Mouse (Mus musculus) forebrain, embryonic 12.5 days (tissue): ENCODE data around the gene Stau1. TPM values are rescaled to one million over a fixed set of nuclear protein-coding genes. Genes with fewer than 3 reads are reported as not detected.
"Not testable (repeated sequence)": the region's sequence is repeated elsewhere in the genome, so short reads cannot be mapped to it uniquely, and the experiment has no call there.

Experiments
- ATAC-seq: fragments of 200-750 bp; cut with Nextera tagmentation; 2 replicates; pipeline ENCODE4 v1.8.0; 2017; ENCODE audit warnings: moderate TSS enrichment; ENCODE audit not compliant: low FRiP score
- H3K27ac ChIP-seq: fragments of 300-500 bp; sonication (generic); 2 replicates; pipeline ENCODE4 v1.5.1; 2016; ENCODE audit warnings: mild to moderate bottlenecking
- H3K27me3 ChIP-seq: fragments of 300-500 bp; sonication (generic); 2 replicates; pipeline ENCODE4 v1.6.1; 2016; ENCODE audit warnings: mild to moderate bottlenecking
- H3K36me3 ChIP-seq: fragments of 300-500 bp; sonication (generic); replicated peaks from 2 replicates; pipeline ENCODE4 v1.6.1; 2016; ENCODE audit warnings: mild to moderate bottlenecking
- H3K4me1 ChIP-seq: fragments of 300-500 bp; sonication (generic); 2 replicates; pipeline ENCODE4 v1.6.1; 2016
- H3K4me2 ChIP-seq: fragments of 300-500 bp; sonication (generic); 2 replicates; pipeline ENCODE4 v1.6.1; 2016; ENCODE audit warnings: mild to moderate bottlenecking, moderate library complexity
- H3K4me3 ChIP-seq: fragments of 300-500 bp; sonication (generic); replicated peaks from 2 replicates; pipeline ENCODE4 v1.5.1; 2016; ENCODE audit warnings: mild to moderate bottlenecking
- H3K9ac ChIP-seq: fragments of 300-500 bp; sonication (generic); 2 replicates; pipeline ENCODE4 v1.6.1; 2016; ENCODE audit warnings: mild to moderate bottlenecking
- H3K9me3 ChIP-seq: fragments of 300-500 bp; sonication (generic); 2 replicates; pipeline ENCODE4 v1.6.1; 2016
- WGBS: fragments of 180-500 bp; shearing (Covaris S2); methylation state at CpG from one replicate; pipeline ENCODE4 v1.1.7; 2016; 5-methylcytosine and 5-hydroxymethylcytosine counted together
- polyA plus RNA-seq: library from polyadenylated mRNA; unstranded; fragments of >200 nt; fragmentation: Nextera tagmentation; extraction: Ambion mirVana; gene quantifications from 2 replicates; pipeline ENCODE4 v1.2.1, GENCODE M21; 2016

Stau1 gene
- polyA plus RNA-seq, 1 experiment from 2014 or later, result 121 TPM

DNA sequence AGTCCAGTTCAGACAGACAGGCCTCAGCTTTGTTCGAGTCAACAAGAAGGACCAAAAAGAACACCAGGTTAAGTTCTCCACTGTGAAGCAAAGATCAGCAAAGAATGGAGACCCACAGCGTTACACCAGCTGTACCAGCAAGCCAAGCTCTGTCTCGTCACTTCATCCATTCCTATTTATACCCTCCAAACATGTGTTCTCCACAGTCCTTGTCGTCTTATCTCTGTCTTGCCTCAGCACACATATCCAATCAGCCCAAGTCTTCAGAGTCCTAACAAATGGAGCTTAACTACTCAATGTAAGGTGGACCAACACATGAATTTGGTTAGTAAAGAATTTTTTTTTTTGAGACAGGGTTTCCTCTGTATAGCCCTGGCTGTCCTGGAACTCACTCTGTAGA lies 13.4 kb upstream of the Stau1 start:
- Histone ChIP-seq H3K4me1 (peaks cover under 1% of the 10 kb centered on the region; the same call in 1 of the 2 replicates), H3K27me3 (peaks cover 6% of the 10 kb centered on the region; the same call in 1 of the 2 replicates), H3K27ac (no peak overlapping the region), H3K36me3 (no peaks in the 10 kb centered on the region), H3K4me2 (no peak overlapping the region), H3K9ac (no peak overlapping the region), H3K4me3 (no peak overlapping the region), H3K9me3 (no peaks in the 10 kb centered on the region)
- ATAC-seq, result no peak
- WGBS, result 81% methylated on average over 4 of the region's 4 CpGs

DNA sequence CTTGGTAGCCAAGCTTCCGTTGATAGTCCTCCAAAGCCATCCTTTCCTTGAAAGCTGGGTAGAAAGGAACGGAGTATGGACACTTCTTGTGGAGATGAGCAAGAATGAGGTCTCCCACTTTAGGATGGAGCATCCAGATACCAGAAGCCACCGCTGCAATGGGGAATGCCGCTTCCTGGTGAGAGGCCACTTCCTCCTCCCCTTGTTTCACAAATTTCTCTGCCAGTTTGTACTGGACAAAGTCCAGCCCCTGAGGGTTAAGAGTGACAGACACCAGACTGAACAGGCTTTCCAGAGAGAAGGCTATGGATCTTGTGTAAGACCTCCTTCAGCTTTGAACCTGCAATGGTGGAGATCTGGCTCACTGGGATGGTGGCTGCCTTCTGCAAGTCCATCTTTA lies 11.5 kb upstream of the Stau1 start:
- not testable (repeated sequence) for ATAC-seq, H3K4me2 ChIP-seq, H3K27me3 ChIP-seq, H3K4me3 ChIP-seq, H3K27ac ChIP-seq, H3K9ac ChIP-seq, H3K9me3 ChIP-seq, H3K36me3 ChIP-seq, H3K4me1 ChIP-seq
- 84% methylated on average over 4 of the region's 4 CpGs for WGBS

DNA sequence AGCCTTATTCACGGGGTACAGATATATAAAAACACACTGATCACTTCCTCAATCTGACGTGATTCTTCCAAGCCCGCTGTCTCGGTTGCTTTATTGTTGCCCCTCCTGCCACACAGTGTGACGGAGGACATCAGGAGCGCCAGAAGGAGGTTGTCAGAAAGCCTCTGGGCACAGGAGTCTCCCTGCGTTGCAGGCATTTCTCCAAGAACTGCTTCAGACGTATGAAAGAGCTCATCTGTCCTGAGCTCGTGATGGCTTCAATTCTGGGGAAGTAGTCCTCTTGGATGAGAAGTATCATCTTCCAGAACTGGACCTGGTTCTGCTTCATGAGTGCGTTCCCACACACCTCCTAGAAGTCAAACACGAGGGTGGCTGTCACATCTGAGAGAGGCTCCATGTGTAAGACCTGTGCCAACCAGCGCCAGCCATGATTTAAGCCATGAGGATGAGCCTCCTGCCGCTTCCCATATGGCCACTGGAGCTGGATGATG lies 10.9 kb upstream of the Stau1 start:
- WGBS, result 80% methylated on average over 13 of the region's 13 CpGs

DNA sequence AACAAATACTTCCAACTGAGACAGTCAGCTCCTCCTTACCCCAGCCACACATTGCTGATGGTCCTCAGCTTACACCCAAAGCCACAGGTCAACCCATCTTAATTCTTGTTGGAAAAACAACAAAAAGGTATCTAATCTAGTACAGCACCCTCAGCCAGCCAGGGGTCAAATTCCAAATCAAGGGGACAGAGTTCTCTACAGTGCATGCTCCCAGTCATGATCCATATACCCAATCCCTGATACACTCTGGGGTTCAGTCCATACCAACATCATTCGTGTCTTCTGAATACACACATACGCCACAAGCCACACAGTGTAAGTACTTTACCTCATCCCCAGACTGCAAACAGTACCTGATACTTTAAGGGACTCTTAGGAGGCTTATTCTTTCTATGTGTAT lies 10.3 kb upstream of the Stau1 start:
- Histone ChIP-seq H3K27ac (no peak overlapping the region), H3K27me3 (peaks cover 6% of the 10 kb centered on the region; the same call in 1 of the 2 replicates), H3K4me2 (no peak overlapping the region), H3K4me3 (no peak overlapping the region), H3K36me3 (no peaks in the 10 kb centered on the region), H3K9me3 (no peaks in the 10 kb centered on the region), H3K4me1 (no peaks in the 10 kb centered on the region), H3K9ac (no peak overlapping the region)
- no peak for ATAC-seq
- 89% methylated on average over 2 of the region's 2 CpGs for WGBS

More for the DNA sequence above, 10.9 kb upstream of the Stau1 start:
- ATAC-seq, result no peak
- Histone ChIP-seq H3K27ac (no peak overlapping the region), H3K4me3 (no peak overlapping the region), H3K27me3 (peaks cover 6% of the 10 kb centered on the region; the same call in 1 of the 2 replicates), H3K9ac (no peak overlapping the region), H3K9me3 (no peaks in the 10 kb centered on the region), H3K4me2 (no peak overlapping the region), H3K4me1 (no peaks in the 10 kb centered on the region), H3K36me3 (no peaks in the 10 kb centered on the region)

DNA sequence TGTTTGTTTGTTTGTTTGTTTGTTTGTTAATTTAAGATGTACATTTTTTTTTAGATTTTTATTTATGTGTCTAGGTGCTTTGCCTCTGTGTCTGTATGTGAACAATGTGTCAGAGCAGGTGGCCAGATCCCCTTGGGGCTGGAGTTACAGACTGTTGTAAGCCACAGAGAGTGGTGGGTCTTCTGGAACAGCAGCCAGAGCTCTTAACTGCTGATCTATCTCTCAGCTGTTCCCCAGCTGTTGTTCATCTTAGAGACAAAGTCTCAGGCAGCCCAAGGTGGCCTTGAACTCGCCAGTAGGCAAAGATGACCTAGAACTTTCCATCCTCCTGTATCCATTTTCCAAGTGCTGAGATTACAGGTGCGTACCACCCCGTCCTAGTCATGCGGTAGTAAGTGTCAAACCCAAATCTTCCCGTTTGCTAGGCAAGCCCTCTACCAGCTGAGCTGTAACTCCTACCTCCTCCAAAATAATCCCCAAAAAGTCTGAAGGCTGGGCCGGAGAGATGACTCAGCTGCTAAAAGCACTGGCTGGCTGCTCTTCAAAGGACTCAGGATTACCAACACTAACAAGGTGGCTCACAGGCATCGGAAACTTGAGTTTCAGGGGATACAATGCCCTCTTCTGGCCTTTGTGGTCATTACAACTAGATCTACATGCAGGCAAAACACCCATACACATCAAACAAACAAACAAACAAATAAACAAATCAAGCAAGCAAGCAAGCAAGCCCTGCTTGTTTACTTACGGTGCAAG lies 8.2 kb upstream of the Stau1 start:
- Histone ChIP-seq H3K9ac (no peak overlapping the region), H3K4me2 (no peak overlapping the region), H3K27me3 (peaks cover 4% of the 10 kb centered on the region; the same call in 1 of the 2 replicates), H3K4me3 (no peak overlapping the region), H3K4me1 (no peaks in the 10 kb centered on the region), H3K9me3 (no peaks in the 10 kb centered on the region), H3K27ac (no peak overlapping the region), H3K36me3 (no peaks in the 10 kb centered on the region)
- 47% methylated on average over 8 of the region's 8 CpGs for WGBS
- no peak for ATAC-seq

DNA sequence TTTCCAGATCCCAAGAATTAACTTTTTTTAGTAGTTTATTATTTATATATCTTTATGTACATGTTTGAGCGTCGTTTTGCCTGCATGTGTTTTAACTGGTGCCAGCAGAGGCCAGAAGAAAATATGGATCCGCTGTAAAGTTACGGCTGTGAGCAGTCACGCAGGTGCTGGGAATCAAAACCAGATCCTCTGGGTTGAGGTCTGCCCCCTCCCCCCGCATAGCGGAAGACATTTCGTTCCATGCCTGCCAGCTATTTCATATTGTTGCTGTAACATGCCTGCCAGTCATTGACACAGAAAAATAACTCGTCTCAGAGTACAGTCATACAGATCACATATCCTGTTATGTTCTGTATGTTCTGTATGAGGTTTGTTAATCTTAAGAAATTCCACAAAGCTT lies 5.4 kb upstream of the Stau1 start:
- Histone ChIP-seq H3K4me3 (no peak overlapping the region), H3K27ac (no peak overlapping the region), H3K4me1 (peaks cover 4% of the 10 kb centered on the region), H3K36me3 (no peaks in the 10 kb centered on the region), H3K9me3 (no peaks in the 10 kb centered on the region), H3K27me3 (no peaks in the 10 kb centered on the region), H3K9ac (no peak overlapping the region), H3K4me2 (no peak overlapping the region)
- WGBS, result 79% methylated on average over 9 of the region's 9 CpGs
- ATAC-seq, result no peak

DNA sequence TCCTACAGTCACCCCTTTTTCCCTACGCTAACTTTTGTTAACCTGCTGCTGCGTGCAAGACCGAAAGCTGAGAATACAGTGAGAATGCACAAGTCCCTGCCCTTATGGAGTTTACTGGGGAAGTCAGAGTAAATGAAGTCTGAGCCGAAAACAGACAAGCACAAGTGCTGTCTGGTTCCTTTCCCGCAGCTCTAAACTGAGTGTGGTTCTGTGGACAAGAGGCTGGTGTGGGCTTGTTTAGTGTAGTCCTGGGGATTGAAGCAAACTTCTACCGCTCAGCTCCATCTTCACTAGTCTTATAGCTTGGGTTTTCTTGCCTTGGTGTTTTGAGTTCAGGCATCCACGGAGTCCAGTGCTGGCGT lies 415 bp upstream of the Stau1 start:
- no peaks in the 10 kb centered on the region for H3K36me3 ChIP-seq
- H3K27me3 ChIP-seq, result no peaks in the 10 kb centered on the region
- H3K27ac ChIP-seq, result peak overlapping the region; percentile 70
- H3K4me2 ChIP-seq, result peak overlapping the region; percentile 74
- no peaks in the 10 kb centered on the region for H3K9me3 ChIP-seq
- H3K4me1 ChIP-seq, result peaks cover 36% of the 10 kb centered on the region
- peak overlapping the region; percentile 94 for H3K9ac ChIP-seq
- 45% methylated on average over 8 of the region's 8 CpGs for WGBS
- peak; percentile 28; the same call in 1 of the 2 replicates for ATAC-seq
- peak overlapping the region; percentile 99 for H3K4me3 ChIP-seq

DNA sequence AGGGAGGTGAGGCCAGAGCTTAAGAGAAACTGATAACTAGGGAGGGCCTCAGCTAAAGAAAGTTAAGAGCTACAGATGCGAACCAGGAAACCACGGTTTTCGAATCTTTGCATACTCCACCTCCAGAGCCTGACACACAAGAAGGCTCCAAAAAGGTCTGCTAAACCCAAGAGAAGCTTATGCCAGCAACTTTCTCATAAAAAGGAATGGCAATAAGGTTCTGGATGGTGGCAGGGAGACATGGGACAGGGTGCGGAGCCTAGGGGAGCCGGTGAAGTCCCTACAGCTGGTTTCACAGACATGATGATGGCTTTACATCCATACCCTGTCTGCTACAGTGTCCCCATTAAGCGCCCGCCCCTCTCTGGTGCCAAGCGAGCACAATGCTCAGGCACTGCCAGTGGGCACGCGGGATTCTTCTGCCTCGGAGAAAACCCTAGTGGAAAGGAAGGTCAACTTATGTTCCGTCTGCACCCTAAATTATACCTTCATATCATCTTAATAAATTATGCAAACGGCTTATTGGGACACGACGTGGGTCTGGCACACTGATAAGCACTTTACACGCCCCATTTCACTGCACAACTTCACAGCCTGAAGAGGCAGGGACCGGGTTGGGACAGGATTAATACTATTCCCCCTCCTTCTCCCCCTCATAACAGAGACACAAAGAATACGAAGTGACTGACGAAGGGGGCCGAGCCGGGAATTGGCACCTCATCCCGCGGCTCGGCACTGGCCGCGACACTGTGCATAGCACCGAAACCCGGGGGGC lies 891 bp downstream of the Stau1 start:
- H3K4me2 ChIP-seq, result peak overlapping the region; percentile 74
- peak overlapping the region; percentile 97 for H3K27ac ChIP-seq
- H3K27me3 ChIP-seq, result no peaks in the 10 kb centered on the region
- no peaks in the 10 kb centered on the region for H3K9me3 ChIP-seq
- H3K9ac ChIP-seq, result peak overlapping the region; percentile 94
- ATAC-seq, result no peak; the same call in 1 of the 2 replicates
- no peaks in the 10 kb centered on the region for H3K36me3 ChIP-seq
- 5% methylated on average over 28 of the region's 28 CpGs for WGBS
- peak overlapping the region; percentile 99 for H3K4me3 ChIP-seq
- H3K4me1 ChIP-seq, result peaks cover 36% of the 10 kb centered on the region

DNA sequence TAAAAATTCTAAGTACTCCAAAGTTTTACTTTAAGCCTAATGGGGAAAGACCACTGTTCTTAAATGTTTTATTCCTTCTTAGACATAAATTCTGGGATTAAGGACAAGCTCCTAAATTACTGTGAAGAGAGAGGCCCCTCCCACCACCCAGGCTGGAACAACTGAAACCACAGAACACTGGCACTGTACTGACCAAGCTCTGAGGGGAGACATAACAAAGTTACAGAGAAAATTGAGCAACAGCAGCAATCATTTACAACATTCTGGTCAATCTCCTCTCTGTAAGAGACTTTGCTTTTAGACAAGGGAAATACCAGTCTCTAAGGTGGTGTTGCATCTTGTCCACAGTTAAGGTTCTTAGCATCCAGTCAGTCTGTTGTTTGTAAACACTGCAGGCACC lies 4.2 kb downstream of the Stau1 start:
- no peak overlapping the region for H3K27ac ChIP-seq
- H3K9ac ChIP-seq, result no peak overlapping the region
- H3K36me3 ChIP-seq, result no peaks in the 10 kb centered on the region
- no peaks in the 10 kb centered on the region for H3K27me3 ChIP-seq
- peaks cover 36% of the 10 kb centered on the region for H3K4me1 ChIP-seq
- H3K4me2 ChIP-seq, result no peak overlapping the region
- H3K9me3 ChIP-seq, result no peaks in the 10 kb centered on the region
- no peak for ATAC-seq
- H3K4me3 ChIP-seq, result no peak overlapping the region

DNA sequence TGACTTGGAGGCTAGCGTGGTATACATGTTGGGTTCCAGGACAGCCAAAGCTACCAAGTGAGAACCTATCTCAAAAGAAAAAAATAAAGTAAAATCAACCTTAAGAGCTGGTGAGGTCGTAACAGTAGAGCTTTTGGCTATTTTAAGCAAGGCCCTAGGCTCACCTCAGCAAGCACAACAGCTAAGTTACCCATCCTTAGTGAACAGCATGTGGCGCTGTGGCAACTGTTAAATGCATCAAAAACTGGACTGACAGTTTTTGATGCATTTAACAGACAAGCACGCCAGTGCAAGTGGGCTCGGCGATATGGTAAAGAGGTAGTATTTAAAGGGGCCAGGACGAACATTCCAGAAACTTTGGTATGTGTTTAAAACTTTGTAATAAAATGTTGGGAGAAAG lies 5.2 kb downstream of the Stau1 start:
- Histone ChIP-seq H3K4me2 (no peak overlapping the region), H3K27ac (no peak overlapping the region), H3K27me3 (no peaks in the 10 kb centered on the region), H3K4me1 (peaks cover 31% of the 10 kb centered on the region), H3K36me3 (no peaks in the 10 kb centered on the region), H3K4me3 (no peak overlapping the region), H3K9ac (no peak overlapping the region), H3K9me3 (no peaks in the 10 kb centered on the region)
- WGBS, result 92% methylated on average over 7 of the region's 7 CpGs
- no peak for ATAC-seq

DNA sequence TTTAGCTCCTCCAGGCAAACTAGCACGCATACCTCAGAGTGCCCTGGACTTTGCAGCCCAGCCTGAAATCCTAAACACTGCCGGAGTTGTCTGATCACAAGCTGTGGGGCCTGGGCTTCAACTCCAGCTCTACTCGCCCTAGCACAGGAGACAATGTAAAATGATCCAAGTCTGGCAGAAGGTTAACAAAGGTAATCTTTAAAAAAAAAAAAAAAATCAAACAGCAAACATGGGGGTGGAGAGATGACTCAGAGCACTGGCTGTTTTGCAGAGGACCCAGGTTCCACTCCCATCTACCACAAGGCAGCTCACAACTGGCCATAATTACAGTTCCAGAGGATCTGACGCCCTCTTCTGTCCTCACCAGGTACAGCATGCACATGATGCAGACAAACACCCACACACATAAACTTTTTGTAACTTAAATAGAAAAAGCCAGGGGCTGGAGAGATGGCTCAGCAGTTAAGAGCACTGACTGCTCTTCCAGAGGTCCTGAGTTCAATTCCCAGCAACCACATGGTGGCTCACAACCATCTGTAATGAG lies 12.7 kb downstream of the Stau1 start:
- Histone ChIP-seq H3K9ac (no peak overlapping the region), H3K36me3 (no peaks in the 10 kb centered on the region), H3K4me3 (no peak overlapping the region), H3K4me1 (no peaks in the 10 kb centered on the region), H3K4me2 (no peak overlapping the region), H3K9me3 (0 out of 2 replicates have a peak, but pooled peaks cover 2% of the 10 kb centered on the region), H3K27me3 (no peaks in the 10 kb centered on the region), H3K27ac (no peak overlapping the region)
- ATAC-seq, result no peak
- 87% methylated on average over 4 of the region's 4 CpGs for WGBS

DNA sequence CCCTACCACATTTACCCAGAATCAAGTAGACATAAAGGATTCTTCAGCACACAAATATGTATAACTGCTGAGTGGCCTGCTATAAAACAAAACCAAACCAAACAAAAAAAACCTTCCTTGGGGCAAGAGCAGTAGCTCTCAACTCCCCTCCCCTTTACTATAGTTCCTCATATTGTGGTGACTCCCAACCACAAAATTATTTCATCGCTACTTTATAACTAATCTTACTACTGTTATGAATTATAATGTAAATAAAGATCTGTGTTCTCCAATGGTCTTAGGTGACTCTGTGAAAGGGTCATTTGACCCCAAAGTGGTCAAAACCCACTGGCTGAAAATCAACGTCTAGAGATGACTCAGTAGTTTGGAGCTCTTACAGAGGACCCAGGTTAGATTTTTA lies 15.9 kb downstream of the Stau1 start:
- H3K36me3 ChIP-seq, result no peaks in the 10 kb centered on the region
- H3K4me3 ChIP-seq, result no peak overlapping the region
- no peak overlapping the region for H3K4me2 ChIP-seq
- 0 out of 2 replicates have a peak, but pooled peaks cover 2% of the 10 kb centered on the region for H3K9me3 ChIP-seq
- H3K9ac ChIP-seq, result no peak overlapping the region
- 88% methylated on average over 2 of the region's 2 CpGs for WGBS
- H3K4me1 ChIP-seq, result peaks cover 4% of the 10 kb centered on the region; the same call in 1 of the 2 replicates
- no peaks in the 10 kb centered on the region for H3K27me3 ChIP-seq
- no peak for ATAC-seq
- H3K27ac ChIP-seq, result no peak overlapping the region
